Comparison of ENCODE assay signal across 9 mouse cellular contexts in the genomic region with DNA sequence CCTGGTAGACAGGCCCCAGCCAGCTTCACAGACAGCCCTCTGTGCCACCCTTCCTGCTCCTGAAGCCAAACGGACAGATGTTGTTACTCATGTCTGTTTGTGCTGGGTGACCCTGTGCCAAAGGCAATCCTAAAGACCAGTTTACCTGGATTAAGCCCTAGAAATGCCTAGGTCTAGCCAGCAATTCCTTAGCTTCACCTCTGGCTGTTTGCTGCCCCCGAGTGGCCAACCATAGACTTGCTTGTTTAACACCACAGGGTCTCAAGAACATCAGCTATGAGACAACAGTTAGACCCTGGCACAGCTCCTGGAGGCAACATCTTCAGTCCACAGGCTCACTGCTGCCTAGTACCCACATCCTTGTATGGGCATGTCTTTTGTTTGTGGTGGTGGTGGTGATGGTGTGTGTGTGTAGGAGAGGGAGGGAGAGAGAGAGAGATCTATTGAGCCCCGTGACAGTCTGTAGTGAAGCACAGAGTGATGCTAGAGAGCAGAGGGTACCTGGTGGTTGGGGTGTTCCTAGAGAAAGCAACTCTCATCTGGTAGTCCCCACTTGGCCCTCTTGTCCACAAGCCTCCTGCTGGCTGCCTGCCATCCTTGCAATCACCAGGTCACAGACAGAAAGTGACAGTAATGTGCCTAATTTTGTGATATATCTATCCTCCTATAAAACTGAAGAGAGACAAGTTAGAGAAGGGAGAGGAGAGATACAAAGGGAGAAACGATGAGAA. TPM values are rescaled to one million over a fixed set of nuclear protein-coding genes. Genes with fewer than 3 reads are reported as not detected.
DNase-seq lines count a peak whose midpoint lies in the region; ATAC-seq lines count a peak whose summit lies in the region.
"Had no signal": no experiment of that assay in that cellular context is flagged by ENCODE, and none has a peak within 500 bp of the region (broad histone marks: within the 10 kb centered on the region; RNA-seq: fewer than 3 reads in every experiment).

No protein-coding gene starts in this region.

- 30% methylated on average over 4 of the region's 4 CpGs for WGBS in heart, embryonic 10.5 days
- WGBS in intestine, embryonic 16.5 days = 21% methylated on average over 4 of the region's 4 CpGs
- WGBS in midbrain, embryonic 16.5 days = 36% methylated on average over 4 of the region's 4 CpGs

- H3K4me2 ChIP-seq in intestine, embryonic 16.5 days (ENCODE audit: low read depth, low read length) = no peak overlapping the region
- H3K4me2 ChIP-seq in midbrain, embryonic 16.5 days (ENCODE audit: low read length) = no peak overlapping the region

- H3K36me3 ChIP-seq in heart, embryonic 10.5 days = peaks cover 15% of the 10 kb centered on the region
- peaks cover 4% of the 10 kb centered on the region; the same call in 1 of the 2 replicates for H3K36me3 ChIP-seq in intestine, embryonic 16.5 days (ENCODE audit: control insufficient read depth, insufficient read depth, low read length)
- H3K36me3 ChIP-seq in midbrain, embryonic 16.5 days (ENCODE audit: control insufficient read depth, insufficient read depth, low read length) = no peaks in the 10 kb centered on the region; the same call in 1 of the 2 replicates

- intact Hi-C loops in left cerebral cortex, postnatal 36 days (cut with DNase I) = loop anchor here (2.0 kb wide), 1 partner anchor 78 kb away; no protein-coding TSS in a partner anchor

- no peak overlapping the region for H3K4me3 ChIP-seq in heart, embryonic 10.5 days
- no peak overlapping the region for H3K4me3 ChIP-seq in intestine, embryonic 16.5 days (ENCODE audit: low read length)
- no peak overlapping the region for H3K4me3 ChIP-seq in midbrain, embryonic 16.5 days (ENCODE audit: low read depth, low read length)
- H3K4me3 ChIP-seq: myocyte had no signal

- peak; percentile 69 for ATAC-seq in intestine, embryonic 16.5 days
- 0 out of 2 replicates have a peak, but pooled peaks have one; percentile 60 for ATAC-seq in midbrain, embryonic 16.5 days

- no peak overlapping the region for H3K27ac ChIP-seq in heart, embryonic 10.5 days
- no peak overlapping the region for H3K27ac ChIP-seq in intestine, embryonic 16.5 days (ENCODE audit: low read length)
- no peak overlapping the region for H3K27ac ChIP-seq in midbrain, embryonic 16.5 days (ENCODE audit: low read length)

- no peaks in the 10 kb centered on the region for H3K27me3 ChIP-seq in heart, embryonic 10.5 days (ENCODE audit: insufficient read depth, poor library complexity, severe bottlenecking)
- no peaks in the 10 kb centered on the region for H3K27me3 ChIP-seq in intestine, embryonic 16.5 days (replicated peaks; ENCODE audit: control insufficient read depth, insufficient read depth, low read length)
- no peaks in the 10 kb centered on the region for H3K27me3 ChIP-seq in midbrain, embryonic 16.5 days (ENCODE audit: control insufficient read depth, insufficient read depth, low read depth, low read length)

- no peak overlapping the region for H3K9ac ChIP-seq in intestine, embryonic 16.5 days (ENCODE audit: low read depth, low read length)
- H3K9ac ChIP-seq in midbrain, embryonic 16.5 days (ENCODE audit: low read depth, low read length) = no peak overlapping the region

- DNase-seq in heart, adult 18-20 months = peak; percentile 69 to 89
- DNase-seq in heart, embryonic 10.5 days (ENCODE audit: low spot score) = no peak
- DNase-seq in cerebellum, adult 9-10 months = peak; percentile 76
- peak; percentile 61 to 70 for DNase-seq in frontal cortex, postnatal 36 days (ENCODE audit: low spot score in 2 of 2)
- peak; percentile 54 to 62 for DNase-seq in left cerebral cortex, postnatal 36 days (ENCODE audit: low spot score in 2 of 2)
- peak; percentile 61 to 85 for DNase-seq in spleen, postnatal 4 days (ENCODE audit: low spot score in 2 of 2)

- no peaks in the 10 kb centered on the region for H3K9me3 ChIP-seq in heart, embryonic 10.5 days
- H3K9me3 ChIP-seq in intestine, embryonic 16.5 days (ENCODE audit: control insufficient read depth, low read length) = no peaks in the 10 kb centered on the region
- no peaks in the 10 kb centered on the region for H3K9me3 ChIP-seq in midbrain, embryonic 16.5 days (replicated peaks; ENCODE audit: control insufficient read depth, low read length, poor library complexity, severe bottlenecking)

- no peaks in the 10 kb centered on the region for H3K4me1 ChIP-seq in heart, embryonic 10.5 days
- peaks cover 6% of the 10 kb centered on the region for H3K4me1 ChIP-seq in intestine, embryonic 16.5 days (ENCODE audit: control insufficient read depth, insufficient read depth, low read length)
- H3K4me1 ChIP-seq in midbrain, embryonic 16.5 days (ENCODE audit: control insufficient read depth, insufficient read depth, low read length) = no peaks in the 10 kb centered on the region

RNA-seq across cellular contexts. Expression of a gene that starts 7.8 kb away (rescaled TPM):
- total RNA-seq in heart, adult 18-20 months (2021) = 100 to 1,000 TPM in 1 of 2 experiments, 10 to 100 TPM in 1; 87.5 to 102 TPM
- polyA plus RNA-seq in heart, embryonic 10.5 days (2016; fragmentation: Nextera tagmentation; extraction: Ambion mirVana) = 79.6 and 82.1 TPM in 2 replicates
- 48.2 and 56.7 TPM in 2 replicates for polyA plus RNA-seq in intestine, embryonic 16.5 days (2015; fragmentation: Nextera tagmentation; extraction: Ambion mirVana)
- 10 to 100 TPM; 13.7 to 18.6 TPM for total RNA-seq in left cerebral cortex, postnatal 36 days (2021)
- polyA plus RNA-seq in midbrain, embryonic 16.5 days (2015; fragmentation: Nextera tagmentation; extraction: Ambion mirVana) = 23.3 and 24.8 TPM in 2 replicates

RNA-seq across cellular contexts. Expression of a gene that starts 14.9 kb away (rescaled TPM):
- total RNA-seq in heart, adult 18-20 months (2021) = 1 to 10 TPM; 4.8 to 9.3 TPM
- polyA plus RNA-seq in heart, embryonic 10.5 days (2016; fragmentation: Nextera tagmentation; extraction: Ambion mirVana) = 1.2 and 1.5 TPM in 2 replicates
- polyA plus RNA-seq in intestine, embryonic 16.5 days (2015; fragmentation: Nextera tagmentation; extraction: Ambion mirVana) = 3.5 and 3.8 TPM in 2 replicates
- total RNA-seq in left cerebral cortex, postnatal 36 days (2021) = 1 to 10 TPM; 5.7 to 6.1 TPM
- 1.4 and 1.6 TPM in 2 replicates for polyA plus RNA-seq in midbrain, embryonic 16.5 days (2015; fragmentation: Nextera tagmentation; extraction: Ambion mirVana)

RNA-seq across cellular contexts. Expression of a gene that starts 25.5 kb away (rescaled TPM):
- total RNA-seq in heart, adult 18-20 months (2021) = 1 to 10 TPM; 5.4 to 6.2 TPM
- 30.9 and 35.6 TPM in 2 replicates for polyA plus RNA-seq in heart, embryonic 10.5 days (2016; fragmentation: Nextera tagmentation; extraction: Ambion mirVana)
- 20.5 and 22.5 TPM in 2 replicates for polyA plus RNA-seq in intestine, embryonic 16.5 days (2015; fragmentation: Nextera tagmentation; extraction: Ambion mirVana)
- total RNA-seq in left cerebral cortex, postnatal 36 days (2021) = 10 to 100 TPM; 16.1 to 24.2 TPM
- polyA plus RNA-seq in midbrain, embryonic 16.5 days (2015; fragmentation: Nextera tagmentation; extraction: Ambion mirVana) = 15.8 and 16.8 TPM in 2 replicates

RNA-seq across cellular contexts. Expression of a gene that starts 25.5 kb away (rescaled TPM):
- 10 to 100 TPM; 20.6 to 23.5 TPM for total RNA-seq in heart, adult 18-20 months (2021)
- polyA plus RNA-seq in heart, embryonic 10.5 days (2016; fragmentation: Nextera tagmentation; extraction: Ambion mirVana) = 10.5 and 13.4 TPM in 2 replicates
- polyA plus RNA-seq in intestine, embryonic 16.5 days (2015; fragmentation: Nextera tagmentation; extraction: Ambion mirVana) = 8.3 and 9.0 TPM in 2 replicates
- 10 to 100 TPM; 16.5 to 26.9 TPM for total RNA-seq in left cerebral cortex, postnatal 36 days (2021)
- polyA plus RNA-seq in midbrain, embryonic 16.5 days (2015; fragmentation: Nextera tagmentation; extraction: Ambion mirVana) = 27.7 and 30.5 TPM in 2 replicates

RNA-seq across cellular contexts. Expression of a gene that starts 32.9 kb away (rescaled TPM):
- 10 to 100 TPM; 10.9 to 13.9 TPM for total RNA-seq in heart, adult 18-20 months (2021)
- 69.0 and 76.7 TPM in 2 replicates for polyA plus RNA-seq in heart, embryonic 10.5 days (2016; fragmentation: Nextera tagmentation; extraction: Ambion mirVana)
- 36.8 and 38.5 TPM in 2 replicates for polyA plus RNA-seq in intestine, embryonic 16.5 days (2015; fragmentation: Nextera tagmentation; extraction: Ambion mirVana)
- 10 to 100 TPM; 38.1 to 40.5 TPM for total RNA-seq in left cerebral cortex, postnatal 36 days (2021)
- polyA plus RNA-seq in midbrain, embryonic 16.5 days (2015; fragmentation: Nextera tagmentation; extraction: Ambion mirVana) = 66.5 and 67.0 TPM in 2 replicates
